ENCODE assay signal across 18 mouse cellular contexts in genomic region chr2:48479601-48480000, GRCm38 (mm10).
DNase-seq lines count a peak whose midpoint lies in the region; TF ChIP-seq lines count a peak whose summit lies in the region.
"Had no signal": no experiment of that assay in that cellular context is flagged by ENCODE, and none has a peak within 500 bp of the region (broad histone marks: within the 10 kb centered on the region; RNA-seq: fewer than 3 reads in every experiment).

No protein-coding gene starts in this region.

- intact Hi-C loops in heart, adult 2 months (cut with DNase I), result loop anchor here (10.0 kb wide), 2 partner anchors 135 to 335 kb away; partner anchors contain the start of gene Acvr2a

- no peak for TF ChIP-seq POLR2A in heart, adult 2 months (IDR thresholded peaks at IDR 0.05; ENCODE audit: insufficient read depth, low read depth, low read length)

- no peaks in the 10 kb centered on the region for H3K27me3 ChIP-seq in heart, adult 2 months (ENCODE audit: control insufficient read depth, insufficient read depth, low read length)
- H3K27me3 ChIP-seq: hindbrain, embryonic 15.5 days; lung, embryonic 15.5 days; neural tube, embryonic 15.5 days had no signal

- H3K4me1 ChIP-seq in heart, adult 2 months (ENCODE audit: control insufficient read depth, insufficient read depth, low read length), result no peaks in the 10 kb centered on the region
- H3K4me1 ChIP-seq: lung, embryonic 15.5 days had no signal

- H3K4me3 ChIP-seq in heart, adult 2 months, result no peak overlapping the region
- H3K4me3 ChIP-seq: hindbrain, embryonic 15.5 days; limb, embryonic 10.5 days; lung, embryonic 15.5 days; neural tube, embryonic 15.5 days had no signal

- peak; percentile 53 for DNase-seq in adrenal gland, postnatal 10 days
- DNase-seq in adrenal gland, postnatal 4 days (ENCODE audit: low spot score in 2 of 2), result no peak
- DNase-seq in heart, adult 2 months, result peak; percentile 30 to 53
- no peak for DNase-seq in heart, postnatal 4 days
- DNase-seq in ovary, postnatal 36 days (ENCODE audit: low spot score), result peak; percentile 14
- DNase-seq in ovary, postnatal 14 days (ENCODE audit: low spot score), result no peak
- DNase-seq in skeletal muscle tissue, adult 2 months (ENCODE audit: low read depth, low spot score), result peak; percentile 60
- DNase-seq in embryo, embryonic 10.5 days (ENCODE audit: low spot score), result no peak
- DNase-seq: cerebellum, adult 18-20 months; cerebellum, postnatal 36 days; forebrain, postnatal 0 days; retina, postnatal 1 day; thymus, postnatal 4 days had no signal

- no peak for TF ChIP-seq EP300 in heart, adult 2 months (IDR thresholded peaks at IDR 0.05; ENCODE audit: insufficient read depth, low read depth, low read length)

- no peak overlapping the region for H3K9ac ChIP-seq in heart, adult 2 months (ENCODE audit: low read depth, low read length)
- H3K9ac ChIP-seq: forebrain, postnatal 0 days; hindbrain, embryonic 15.5 days; lung, embryonic 15.5 days; neural tube, embryonic 15.5 days had no signal

- no peak overlapping the region for H3K27ac ChIP-seq in heart, adult 2 months
- H3K27ac ChIP-seq: hindbrain, embryonic 15.5 days; kidney, postnatal 0 days; lung, embryonic 15.5 days; neural tube, embryonic 15.5 days had no signal

- no peaks in the 10 kb centered on the region for H3K36me3 ChIP-seq in heart, adult 2 months (ENCODE audit: control insufficient read depth, insufficient read depth, low read length)
- H3K36me3 ChIP-seq: hindbrain, embryonic 15.5 days; limb, embryonic 10.5 days; lung, embryonic 15.5 days; neural tube, embryonic 15.5 days had no signal

- 78% methylated on average over 1 of the region's 1 CpGs for WGBS in heart, adult 2 months

- no peaks in the 10 kb centered on the region for H3K79me2 ChIP-seq in heart, adult 2 months (replicated peaks; ENCODE audit: control insufficient read depth, insufficient read depth, low read length)

- no peak for TF ChIP-seq CTCF in heart, adult 2 months (IDR thresholded peaks at IDR 0.05)

Comparison
In these comparisons a context has a peak if more than half of its experiments do, and no peak if none do; other contexts are left out.
1. DNase-seq: peak in adrenal gland, postnatal 10 days (single experiment), heart, adult 2 months (2 of 2), ovary, postnatal 36 days (single experiment) and skeletal muscle tissue, adult 2 months (single experiment); none in adrenal gland, postnatal 4 days (0 of 2), heart, postnatal 4 days (single experiment), ovary, postnatal 14 days (single experiment) and embryo, embryonic 10.5 days (single experiment).